Mouse (Mus musculus): Measurements from ENCODE around the gene Ppfibp2. TPM values are rescaled to one million over a fixed set of nuclear protein-coding genes. Genes with fewer than 3 reads are reported as not detected.

The Ppfibp2 gene
- polyA plus RNA-seq, 1 experiment from 2014 or later = 13.3 TPM

DNA sequence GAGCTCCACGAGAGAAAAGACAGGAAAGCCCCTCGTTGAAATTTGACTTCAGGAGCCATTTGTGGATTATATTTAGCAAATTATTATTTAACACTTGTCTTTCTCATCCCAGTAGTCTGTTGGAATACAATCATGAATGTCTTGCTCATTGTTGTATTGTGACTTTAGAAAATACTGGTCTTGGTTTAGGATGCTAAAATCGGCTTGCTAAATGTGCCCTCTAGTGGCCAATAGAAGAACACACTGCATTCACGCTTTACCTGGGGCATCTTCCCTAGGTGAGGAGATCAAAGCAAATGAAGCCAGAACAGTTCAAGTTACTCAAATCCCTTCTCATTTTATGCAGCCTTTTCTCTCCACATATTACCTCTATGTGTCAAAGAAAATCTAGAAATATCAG is 184.6 kb downstream of the Ppfibp2 start:
- Histone ChIP-seq H3K36me3 (no peaks in the 10 kb centered on the region), H3K9me3 (no peaks in the 10 kb centered on the region), H3K4me3 (no peak overlapping the region), H3K4me1 (no peaks in the 10 kb centered on the region), H3K27ac (no peak overlapping the region), H3K27me3 (ENCODE audit: insufficient read depth, poor library complexity, severe bottlenecking) (no peaks in the 10 kb centered on the region)
- DNase-seq (ENCODE audit: low spot score) = no peak
- WGBS = 41% methylated on average over 4 of the region's 4 CpGs

DNA sequence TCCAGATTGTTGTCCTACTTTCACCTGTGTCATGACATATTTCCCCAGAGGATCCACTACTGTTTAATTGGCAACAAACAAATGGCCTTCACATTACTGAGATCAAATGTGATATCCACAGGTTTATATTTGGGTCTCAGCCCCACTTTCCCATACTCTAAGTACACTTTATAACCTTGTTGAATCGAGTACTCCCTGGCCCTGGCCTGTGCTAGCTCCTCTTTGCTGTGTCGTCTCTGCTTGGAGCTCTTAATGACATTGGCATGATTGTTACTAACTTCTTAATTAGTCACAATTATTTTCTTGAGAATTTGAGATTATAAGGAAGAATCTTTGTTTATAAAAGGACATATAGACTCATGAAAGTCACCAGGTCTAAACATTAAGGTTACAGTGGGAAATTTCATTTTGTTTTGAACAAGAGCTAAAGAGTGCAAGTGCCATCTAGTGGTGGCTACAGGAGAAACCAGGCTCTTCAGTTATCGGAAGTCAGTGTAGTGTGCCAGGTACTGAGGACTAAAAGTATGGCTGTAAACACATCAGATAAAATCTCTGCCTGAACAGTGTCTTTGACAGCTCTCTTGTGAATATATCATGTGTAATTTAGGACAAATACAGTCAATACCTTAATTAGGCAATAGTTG is 193.1 kb downstream of the Ppfibp2 start:
- DNase-seq (ENCODE audit: low spot score) = no peak
- 54% methylated on average over 3 of the region's 3 CpGs for WGBS
- H3K27me3 ChIP-seq (ENCODE audit: insufficient read depth, poor library complexity, severe bottlenecking) = no peaks in the 10 kb centered on the region

DNA sequence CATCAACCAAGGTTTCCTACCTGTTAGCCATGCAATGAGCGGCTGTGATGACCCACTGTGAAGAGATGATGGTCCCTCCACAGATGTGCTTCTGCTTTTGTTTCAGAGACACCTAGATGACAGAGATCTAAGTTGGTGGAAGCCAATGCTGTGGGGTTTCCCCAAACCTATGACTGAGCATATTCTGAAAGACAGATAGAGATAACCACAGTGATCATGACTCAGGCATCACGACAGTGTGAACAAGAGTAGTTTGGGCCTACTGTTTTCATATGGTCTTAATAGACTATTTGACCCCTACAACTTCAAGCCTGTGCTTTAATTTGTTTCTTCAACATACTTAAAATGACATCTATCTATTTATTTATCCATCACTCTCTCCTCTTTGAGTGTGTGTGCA is 201.5 kb downstream of the Ppfibp2 start:
- WGBS = 81% methylated on average over 2 of the region's 2 CpGs
- Histone ChIP-seq H3K36me3 (no peaks in the 10 kb centered on the region), H3K27ac (no peak overlapping the region), H3K27me3 (ENCODE audit: insufficient read depth, poor library complexity, severe bottlenecking) (no peaks in the 10 kb centered on the region), H3K4me3 (no peak overlapping the region), H3K9me3 (no peaks in the 10 kb centered on the region), H3K4me1 (no peaks in the 10 kb centered on the region)
- no peak for DNase-seq (ENCODE audit: low spot score)

More for the DNA sequence above, 193.1 kb downstream of the Ppfibp2 start:
- no peak overlapping the region for H3K4me3 ChIP-seq
- no peaks in the 10 kb centered on the region for H3K9me3 ChIP-seq
- H3K4me1 ChIP-seq = no peaks in the 10 kb centered on the region
- H3K36me3 ChIP-seq = no peaks in the 10 kb centered on the region
- no peak overlapping the region for H3K27ac ChIP-seq

Other genes with a start within 250 kb of the Ppfibp2 start
- gene Syt9, start 224.5 kb upstream of the Ppfibp2 start, polyA plus RNA-seq (2016; fragmentation: Nextera tagmentation; extraction: Ambion mirVana) = 0.63 and 0.72 TPM in 2 replicates
- 5.8 and 8.0 TPM in 2 replicates for gene Olfml1, start 27.8 kb upstream of the Ppfibp2 start, polyA plus RNA-seq (2016; fragmentation: Nextera tagmentation; extraction: Ambion mirVana)
- gene 5330417H12Rik, start 30.0 kb downstream of the Ppfibp2 start, polyA plus RNA-seq (2016; fragmentation: Nextera tagmentation; extraction: Ambion mirVana) = 0.15 TPM in 1 of 2 replicates, not detected in the other
- 1.2 and 1.3 TPM in 2 replicates for gene Cyb5r2, start 162.8 kb downstream of the Ppfibp2 start, polyA plus RNA-seq (2016; fragmentation: Nextera tagmentation; extraction: Ambion mirVana)
- gene Ovch2, start 206.0 kb downstream of the Ppfibp2 start, polyA plus RNA-seq (2016; fragmentation: Nextera tagmentation; extraction: Ambion mirVana) = not detected in 2 replicates
- gene Olfr467, start 217.1 kb downstream of the Ppfibp2 start, polyA plus RNA-seq (2016; fragmentation: Nextera tagmentation; extraction: Ambion mirVana) = not detected in 2 replicates
- gene Olfr469, start 230.3 kb downstream of the Ppfibp2 start, polyA plus RNA-seq (2016; fragmentation: Nextera tagmentation; extraction: Ambion mirVana) = not detected in 2 replicates

Measured in heart, embryonic 10.5 days (tissue).